Mouse (Mus musculus) heart, postnatal 25 days (tissue): Measurements from ENCODE around the gene Trafd1. TPM values are rescaled to one million over a fixed set of nuclear protein-coding genes. Genes with fewer than 3 reads are reported as not detected.
A peak's percentile ranks its signal among the peaks of the same experiment; 100 is the strongest.
"Not testable (repeated sequence)": the region's sequence is repeated elsewhere in the genome, so short reads cannot be mapped to it uniquely, and the experiment has no call there.

Experiments used
- DNase-seq: peaks from one replicate; pipeline ENCODE4 v3.0.0; 2022; ENCODE audit warnings: low spot score
- intact Hi-C: fragments of 180-260 bp; cut with DNase I; formaldehyde crosslinking; loops from one replicate; pipeline ENCODE4 v1.15.1; 2025
- total RNA-seq, 2 experiments: library from RNA; stranded (reverse); gene quantifications; 2 replicates each; pipeline ENCODE4 v1.2.3; 2021

Gene Trafd1
- total RNA-seq, 2 experiments from 2014 or later = 48.1 to 51.3 TPM

DNA sequence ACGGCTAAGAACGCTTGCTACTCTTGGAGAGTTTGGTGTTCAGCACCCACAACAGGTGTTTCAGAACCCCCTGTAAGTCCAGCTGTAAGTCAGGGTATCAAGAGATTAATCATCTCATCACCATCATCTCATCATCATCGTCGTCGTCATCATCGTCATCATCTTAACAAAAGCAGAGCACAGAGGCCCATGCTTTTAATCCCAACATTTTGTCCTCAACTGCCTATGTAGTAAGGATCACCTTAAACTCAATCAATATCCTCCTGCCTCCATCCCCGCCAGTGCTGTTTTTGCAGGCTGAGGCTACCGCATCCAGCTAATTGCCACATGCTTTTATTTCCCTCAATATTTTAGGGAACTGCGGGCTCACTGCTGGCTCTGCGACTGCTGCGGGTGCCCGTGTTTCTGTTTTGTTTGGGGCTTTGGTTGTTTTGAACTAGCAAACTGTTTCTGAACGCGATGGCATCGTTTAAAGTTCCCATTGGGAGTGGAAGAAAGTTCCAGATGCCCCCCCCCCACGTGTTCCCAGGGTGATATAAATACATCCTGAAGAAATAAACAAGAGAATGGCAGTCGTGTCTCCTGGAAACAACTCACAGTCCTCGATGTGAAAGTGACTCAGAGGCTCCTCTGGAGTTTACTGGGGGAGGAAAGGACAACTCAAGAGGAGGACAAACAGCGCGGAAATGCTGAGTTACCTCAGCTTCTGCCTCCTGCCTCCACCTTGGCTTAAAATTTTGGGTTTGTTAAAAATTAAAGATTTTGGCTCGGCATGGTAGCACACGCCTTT is 883 bp upstream of the Trafd1 start:
- intact Hi-C loops = no loop called here
- no peak for DNase-seq

DNA sequence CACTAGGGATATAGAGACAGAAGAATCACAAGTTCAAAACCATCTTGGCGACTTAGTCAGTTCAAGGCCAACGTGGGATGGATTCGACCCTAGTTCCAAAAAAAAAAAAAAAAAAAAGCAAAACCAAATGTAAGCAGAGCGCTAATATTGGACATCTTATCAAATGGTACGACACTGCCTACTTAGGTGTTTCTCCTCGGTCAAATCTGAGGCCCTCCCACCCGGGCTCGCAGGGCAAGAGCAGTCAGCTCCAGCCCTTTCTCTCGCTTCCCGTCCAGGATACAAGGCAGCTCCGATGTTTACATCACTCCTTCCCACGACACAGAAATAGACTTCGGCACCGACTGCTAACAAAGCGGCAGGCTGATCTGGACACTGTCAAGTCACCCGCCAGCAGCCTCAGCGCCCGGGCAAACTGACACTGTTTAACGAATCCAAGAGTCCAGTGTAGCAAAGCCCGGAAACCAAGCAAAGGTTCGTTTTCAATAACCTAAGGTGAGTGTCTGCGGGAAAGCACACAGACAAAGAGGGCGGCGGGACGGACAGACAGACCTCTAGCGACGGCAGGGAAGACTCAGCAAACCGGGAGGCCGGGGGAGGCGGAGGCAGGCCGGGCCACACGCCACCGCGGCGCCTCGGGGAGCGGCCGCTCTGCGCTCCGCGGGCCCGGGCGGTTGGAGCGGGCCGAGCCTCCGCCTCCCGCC is 523 bp downstream of the Trafd1 start:
- DNase-seq = peak; percentile 35
- intact Hi-C loops = no loop called here

DNA sequence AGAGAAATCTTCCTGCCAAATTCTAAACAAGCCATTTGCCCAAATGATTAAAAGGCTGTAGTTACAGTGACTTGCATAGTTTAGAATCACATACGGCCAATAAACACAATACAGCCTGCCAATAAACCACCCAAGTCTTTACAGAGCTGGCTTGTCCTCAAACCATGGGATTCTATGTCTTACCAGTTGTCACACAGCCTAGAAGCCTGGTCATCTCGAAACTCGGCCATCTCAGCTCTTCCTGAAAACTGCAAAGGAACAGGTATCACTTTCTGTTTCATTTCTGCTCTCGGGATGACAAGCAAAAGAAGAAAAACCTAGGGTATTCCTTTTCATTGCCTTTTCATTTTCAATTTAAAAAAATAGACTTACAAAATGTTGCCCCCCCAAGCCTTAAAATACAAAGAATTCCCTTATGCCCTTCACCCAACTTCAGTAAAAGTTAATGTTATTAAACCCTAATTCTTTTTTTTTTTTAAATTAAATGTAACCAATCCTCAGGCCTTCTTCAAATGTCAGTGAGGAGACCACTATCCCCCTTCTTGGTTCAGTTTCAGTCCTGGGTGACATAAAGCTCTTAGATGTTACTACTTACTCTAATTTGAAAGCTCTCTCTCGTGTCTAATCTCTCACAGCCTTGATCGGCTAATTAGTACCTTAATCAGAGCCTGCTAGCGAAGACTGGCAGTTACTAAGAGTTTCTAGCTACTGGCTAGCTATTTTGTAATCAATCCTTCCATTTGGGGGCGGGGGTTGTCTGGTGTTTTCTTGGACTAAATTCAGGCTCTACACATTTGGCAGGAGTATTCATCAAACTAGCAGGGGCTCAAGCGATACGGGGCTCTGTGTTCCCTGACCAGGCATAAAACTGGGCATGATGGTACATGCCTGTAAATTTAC is 1.3 kb downstream of the Trafd1 start:
- DNase-seq = no peak
- intact Hi-C loops = no loop called here

DNA sequence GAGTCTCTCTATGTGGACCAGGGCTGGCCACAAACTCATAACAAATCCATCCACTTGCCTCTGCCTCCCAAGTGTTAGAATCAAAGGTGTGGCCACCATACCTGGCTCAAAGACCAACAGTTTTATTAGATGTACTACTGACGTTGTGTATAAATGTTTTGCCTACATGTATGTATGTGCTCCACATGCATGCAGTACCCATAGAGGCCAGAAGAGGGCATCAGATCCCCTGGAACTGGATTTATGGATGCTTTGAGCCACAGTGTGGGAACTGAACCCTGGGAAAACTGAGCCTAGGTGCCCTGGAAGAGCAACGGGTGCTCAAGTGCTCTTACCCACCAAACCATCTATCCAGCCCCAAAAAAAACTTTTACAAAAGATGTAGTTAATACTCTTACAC is 4.7 kb downstream of the Trafd1 start:
- intact Hi-C loops = no loop called here
- no peak for DNase-seq

DNA sequence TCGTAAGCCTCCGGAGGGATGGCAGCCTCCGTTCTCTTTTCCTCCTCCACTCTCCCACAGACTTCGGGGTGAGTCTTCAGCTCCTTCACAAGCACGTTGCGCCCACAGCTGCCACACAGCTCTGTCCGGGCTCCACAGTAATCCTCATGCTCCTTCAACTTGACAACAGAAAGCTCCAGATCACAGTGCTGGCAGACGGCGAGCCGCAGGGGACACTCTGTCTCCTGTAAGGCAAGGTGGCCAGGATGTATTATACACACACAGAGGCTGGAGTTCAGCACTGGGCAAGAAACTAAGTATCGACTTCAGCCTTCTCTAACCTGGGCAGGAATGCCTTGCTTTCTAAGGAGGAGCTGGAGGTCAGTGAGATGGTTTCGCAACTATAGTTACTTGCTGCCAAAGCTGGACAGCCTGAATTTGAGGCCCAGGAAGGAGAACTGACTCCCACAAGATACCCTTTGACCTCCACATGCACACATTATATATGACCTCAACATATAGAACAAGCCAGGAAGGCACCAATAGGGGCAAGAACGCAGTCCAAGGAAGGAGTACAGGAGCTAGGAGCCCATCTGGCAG is 6.7 kb downstream of the Trafd1 start:
- no peak for DNase-seq
- intact Hi-C loops = loop anchor here (5.0 kb wide), 1 partner anchor 161 kb away; no protein-coding TSS in a partner anchor

DNA sequence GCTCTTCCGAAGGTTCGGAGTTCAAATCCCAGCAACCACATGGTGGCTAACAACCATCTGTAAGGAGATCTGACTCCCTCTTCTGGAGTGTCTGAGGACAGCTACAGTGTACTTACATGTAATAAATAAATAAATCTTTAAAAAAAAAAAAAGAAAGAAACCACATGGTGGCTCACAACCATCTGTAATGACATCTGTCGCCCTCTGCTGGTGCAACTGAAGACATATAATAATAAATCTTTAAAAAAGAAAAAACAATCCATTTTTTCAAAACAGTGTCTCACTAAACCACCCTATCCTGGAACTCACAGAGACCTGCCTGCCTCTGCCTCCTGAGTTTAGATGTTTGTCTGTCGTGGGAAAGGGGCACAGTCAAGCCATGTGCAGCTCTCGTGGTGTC is 8.5 kb downstream of the Trafd1 start:
- intact Hi-C loops = loop anchor here (5.0 kb wide), 1 partner anchor 160 kb away; no protein-coding TSS in a partner anchor
- not testable (repeated sequence) for DNase-seq

DNA sequence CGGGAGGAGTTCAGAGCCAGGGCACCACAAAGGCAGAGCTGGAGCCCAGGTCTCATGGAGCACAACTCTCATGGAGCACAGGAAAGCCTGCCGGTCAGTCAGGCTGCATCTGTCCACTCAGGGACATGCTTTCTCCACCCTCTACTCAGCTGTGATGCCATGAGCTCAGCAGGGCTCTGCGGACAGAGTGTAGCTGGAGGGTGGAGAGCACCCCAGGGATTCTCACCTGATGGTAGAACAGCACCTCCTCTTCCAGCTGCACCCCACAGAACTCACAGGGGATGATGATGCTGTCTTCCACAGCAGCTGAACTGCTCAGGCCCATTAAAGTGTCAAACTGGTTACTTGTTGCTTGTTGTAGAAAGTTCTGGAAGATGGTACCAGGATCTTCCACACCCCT is 10.6 kb downstream of the Trafd1 start:
- no peak for DNase-seq
- intact Hi-C loops = loop anchor here (5.0 kb wide), 1 partner anchor 157 kb away; no protein-coding TSS in a partner anchor

DNA sequence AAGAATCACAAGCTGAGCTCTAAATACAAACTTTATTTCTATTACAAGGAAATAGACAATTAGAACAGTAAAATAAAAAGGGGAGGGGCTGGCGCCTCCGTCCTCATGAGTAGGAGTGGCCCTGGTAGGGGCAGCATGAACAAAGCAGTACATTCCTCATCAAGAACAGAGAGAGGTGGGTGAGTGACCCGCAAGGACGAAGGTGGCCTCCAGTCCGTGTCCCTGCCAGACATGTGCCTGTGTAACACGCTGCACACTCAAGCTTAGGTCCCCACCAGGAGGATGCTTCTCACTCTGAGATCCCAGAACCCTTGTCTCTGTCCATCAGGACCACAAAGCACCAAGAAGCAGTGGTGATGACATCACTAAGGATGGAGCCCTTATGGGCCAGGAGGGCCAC is 13.7 kb downstream of the Trafd1 start:
- intact Hi-C loops = no loop called here

DNA sequence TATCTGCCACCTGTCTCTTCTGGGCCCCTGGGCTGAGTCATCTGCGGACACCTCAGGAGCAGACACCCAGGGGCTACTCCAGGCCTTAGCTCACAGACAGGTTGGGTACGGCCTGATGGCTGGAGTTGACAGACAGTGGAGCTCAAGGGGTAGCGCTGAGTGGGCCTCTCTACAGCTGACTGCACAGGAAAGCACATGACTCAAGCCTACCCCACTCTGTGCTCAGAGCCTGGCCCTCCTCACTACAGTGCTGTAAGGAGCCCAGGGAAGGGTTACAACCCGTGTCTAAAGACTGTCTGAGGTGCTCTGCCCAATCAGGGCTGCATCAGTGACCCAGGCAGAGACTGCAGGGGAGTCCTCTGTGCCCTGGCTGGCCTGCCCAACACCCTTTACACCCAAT is 18.2 kb downstream of the Trafd1 start:
- intact Hi-C loops = no loop called here
- no peak for DNase-seq

More for the DNA sequence above, 13.7 kb downstream of the Trafd1 start:
- DNase-seq = no peak

DNA sequence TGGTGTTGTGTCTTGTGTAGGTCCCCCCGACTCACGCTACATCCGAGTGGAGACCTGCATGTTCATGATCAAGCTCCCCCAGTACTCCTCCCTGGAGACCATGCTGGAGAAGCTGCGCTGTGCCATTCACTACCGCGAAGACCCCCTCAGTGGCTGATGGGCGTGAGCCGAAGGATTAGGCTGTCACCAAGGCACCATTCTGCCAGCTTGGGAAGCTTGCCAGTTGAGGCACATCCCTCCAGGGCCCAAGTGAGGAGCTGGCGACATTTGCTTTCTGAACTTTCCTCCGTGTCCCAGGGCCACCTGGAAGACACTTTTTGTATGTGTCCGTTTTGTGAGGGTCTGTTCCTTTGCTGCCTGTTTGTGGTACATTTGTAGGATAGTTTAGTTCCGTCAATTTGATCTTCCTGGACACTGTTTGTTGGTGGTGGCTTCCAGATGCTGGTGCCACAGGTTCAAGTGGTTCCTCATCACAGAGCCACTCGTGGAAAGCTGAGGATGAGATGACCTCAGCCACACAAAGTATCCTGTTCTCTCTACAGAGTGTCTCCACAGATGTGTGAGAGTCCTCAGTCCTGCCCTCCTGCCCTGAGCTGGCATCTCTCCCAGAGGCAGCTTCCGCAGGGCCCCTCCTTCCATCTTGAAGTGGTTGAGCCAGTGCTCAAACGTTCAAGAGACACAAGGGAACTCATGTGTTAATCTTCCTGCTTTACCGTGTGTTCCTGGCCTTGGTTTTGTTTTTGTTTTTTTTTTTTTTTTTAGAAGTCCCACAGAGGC is 18.8 kb downstream of the Trafd1 start:
- intact Hi-C loops = no loop called here

DNA sequence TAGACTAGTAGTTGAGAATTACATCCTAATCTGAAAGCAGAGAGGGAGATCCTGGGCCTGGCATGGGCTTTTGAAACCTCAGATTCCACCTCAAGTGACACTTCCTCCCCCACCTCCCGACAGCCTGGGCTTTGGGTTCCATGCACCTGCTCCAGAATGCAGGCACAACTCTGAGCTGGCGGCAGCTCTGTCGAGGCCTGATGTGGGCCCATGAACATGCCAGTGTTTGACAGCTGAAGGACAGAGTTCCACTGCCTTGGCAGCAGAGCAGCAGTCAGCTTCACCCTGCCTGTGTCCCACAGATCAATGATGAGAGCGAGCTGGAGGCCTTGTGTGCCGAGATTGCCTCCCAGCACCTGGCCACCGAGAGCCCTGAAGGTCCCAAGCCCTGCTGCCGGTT is 22.0 kb downstream of the Trafd1 start:
- DNase-seq = no peak
- intact Hi-C loops = no loop called here

More for the DNA sequence above, 18.8 kb downstream of the Trafd1 start:
- DNase-seq = no peak

DNA sequence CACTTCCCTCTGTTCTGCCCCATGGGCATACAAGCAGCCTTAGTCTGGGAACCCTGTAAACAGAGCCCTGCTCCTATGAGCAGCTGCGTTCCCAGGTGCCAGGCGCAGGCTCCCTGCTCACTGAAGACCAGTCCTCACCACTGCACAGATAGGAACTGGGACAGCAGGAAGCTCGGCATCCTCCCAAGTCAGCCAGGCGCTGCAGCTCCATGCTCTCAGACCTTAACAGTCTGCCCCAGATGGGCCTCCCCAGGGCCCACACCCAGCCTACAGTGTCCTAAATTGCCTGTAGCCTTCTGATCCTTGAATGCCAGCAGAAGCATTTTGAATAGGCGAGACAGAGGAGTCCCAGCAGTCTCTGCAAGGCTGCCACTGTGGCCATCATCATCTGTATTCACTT is 23.7 kb downstream of the Trafd1 start:
- intact Hi-C loops = no loop called here
- no peak for DNase-seq

DNA sequence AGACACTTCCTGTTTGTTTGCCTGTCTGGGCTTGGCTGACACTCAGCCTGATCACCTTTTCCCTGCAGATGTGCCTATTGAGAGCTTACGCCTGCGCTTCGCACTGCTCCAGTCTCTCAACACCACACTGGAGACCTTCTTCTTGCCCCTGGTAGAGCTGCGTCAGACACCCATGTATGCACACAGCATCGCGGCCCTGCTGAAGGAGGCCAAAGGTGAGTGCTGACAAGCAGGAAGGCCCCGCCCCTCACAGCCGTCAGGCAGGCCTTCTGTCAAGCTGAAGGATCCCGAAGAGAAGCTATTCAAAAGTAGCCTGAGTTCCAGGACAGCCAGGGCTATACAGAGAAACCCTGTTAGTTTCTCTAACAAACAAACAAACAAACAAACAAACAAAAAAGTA is 26.2 kb downstream of the Trafd1 start:
- DNase-seq = no peak
- intact Hi-C loops = no loop called here

DNA sequence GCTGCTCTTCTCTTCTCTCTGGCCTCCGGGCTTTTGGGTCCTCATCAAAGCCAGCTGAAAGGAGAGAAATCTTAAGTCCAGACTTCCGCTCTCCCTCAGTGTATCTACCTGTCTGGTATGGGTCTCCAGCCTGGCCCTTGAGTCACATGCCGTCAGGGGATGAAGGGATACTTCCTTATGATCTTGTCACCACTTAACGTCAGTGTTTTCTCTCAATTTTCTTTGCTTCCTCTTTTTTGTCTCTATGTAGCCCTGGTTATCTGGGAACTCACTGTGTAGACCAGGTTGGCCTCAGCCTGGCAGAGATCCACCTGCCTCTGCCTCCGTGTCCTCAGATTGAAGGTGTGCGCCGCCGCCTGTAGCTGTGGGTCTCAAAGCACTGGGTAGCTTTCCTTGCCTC is 41.4 kb downstream of the Trafd1 start:
- intact Hi-C loops = no loop called here
- DNase-seq = no peak

DNA sequence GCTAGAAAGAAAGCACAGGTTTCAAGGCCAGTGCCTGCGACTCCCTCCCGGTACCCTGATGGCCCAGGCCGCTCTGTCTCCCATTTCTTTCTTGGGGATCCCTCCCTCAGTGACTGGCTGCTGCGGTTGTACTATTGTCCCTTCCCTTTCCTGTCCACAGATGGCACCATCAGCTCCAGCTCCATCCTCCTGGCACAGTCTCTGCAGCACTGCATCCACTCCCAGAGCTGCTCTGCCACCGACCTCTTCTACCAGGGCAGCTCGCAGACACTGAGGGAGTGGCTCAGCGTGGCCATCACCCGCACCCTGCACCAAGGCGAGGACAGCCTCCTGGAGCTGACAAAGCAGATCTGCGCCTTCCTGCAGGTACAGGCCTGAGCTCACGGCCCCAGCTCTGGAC is 42.9 kb downstream of the Trafd1 start:
- DNase-seq = no peak
- intact Hi-C loops = no loop called here

DNA sequence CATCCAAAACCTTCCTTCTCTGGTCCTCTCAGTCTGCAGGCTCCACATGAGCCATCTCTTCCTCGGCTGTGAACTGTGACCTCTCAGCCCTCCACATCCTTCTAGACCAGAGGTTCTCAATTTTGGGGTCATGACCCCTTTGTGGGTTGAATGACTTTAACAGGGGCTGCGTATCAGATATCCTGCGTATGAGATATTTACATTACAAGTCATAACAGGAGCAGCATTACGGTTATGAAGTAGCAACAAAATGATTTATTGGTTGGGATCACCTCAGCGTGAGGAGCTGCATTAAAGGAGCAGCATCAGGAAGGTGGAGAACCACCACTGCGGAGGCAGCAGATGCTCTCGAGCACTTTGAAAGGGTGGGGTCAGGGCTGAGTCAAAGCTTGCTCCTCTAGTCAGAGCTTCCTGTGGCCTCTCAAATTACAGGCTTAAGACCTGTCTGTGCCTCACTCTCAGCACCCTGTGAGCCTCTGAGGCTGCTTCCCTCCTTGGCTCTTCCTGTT is 44.4 kb downstream of the Trafd1 start:
- no peak for DNase-seq
- intact Hi-C loops = no loop called here

DNA sequence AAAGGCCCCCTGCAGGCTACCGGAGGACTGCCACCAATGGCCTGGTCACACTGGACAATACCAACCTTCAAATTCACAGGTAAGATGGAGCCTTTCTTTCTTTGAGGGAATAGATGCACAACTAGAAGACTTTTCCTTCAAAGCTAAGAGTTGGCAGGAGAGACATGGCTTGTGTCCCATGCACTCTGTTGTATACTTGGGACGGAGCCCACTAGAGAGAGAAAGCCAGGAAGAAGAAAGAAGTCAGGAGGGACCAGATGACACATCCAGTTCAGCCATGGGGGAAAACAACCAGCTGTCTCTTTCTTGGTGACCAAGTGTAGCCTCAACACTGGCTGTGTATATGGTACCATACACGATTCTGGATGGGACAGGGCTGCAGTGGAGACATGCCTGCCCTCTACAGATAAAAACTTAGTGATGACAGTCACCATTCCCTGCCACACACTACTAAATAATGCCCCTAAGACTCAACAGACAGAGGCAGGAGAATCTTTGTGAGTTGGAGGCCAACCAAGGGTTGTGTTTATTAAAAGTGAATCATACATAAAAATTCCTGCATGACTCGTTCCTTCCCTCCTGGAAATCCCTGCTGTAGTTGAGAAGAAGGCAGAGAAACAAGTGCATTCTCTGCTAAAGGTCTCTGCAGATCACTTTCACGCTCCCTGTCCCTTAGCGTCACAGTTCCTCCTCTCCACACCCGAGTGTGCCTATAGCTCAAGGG is 45.8 kb downstream of the Trafd1 start:
- intact Hi-C loops = no loop called here
- DNase-seq = no peak

DNA sequence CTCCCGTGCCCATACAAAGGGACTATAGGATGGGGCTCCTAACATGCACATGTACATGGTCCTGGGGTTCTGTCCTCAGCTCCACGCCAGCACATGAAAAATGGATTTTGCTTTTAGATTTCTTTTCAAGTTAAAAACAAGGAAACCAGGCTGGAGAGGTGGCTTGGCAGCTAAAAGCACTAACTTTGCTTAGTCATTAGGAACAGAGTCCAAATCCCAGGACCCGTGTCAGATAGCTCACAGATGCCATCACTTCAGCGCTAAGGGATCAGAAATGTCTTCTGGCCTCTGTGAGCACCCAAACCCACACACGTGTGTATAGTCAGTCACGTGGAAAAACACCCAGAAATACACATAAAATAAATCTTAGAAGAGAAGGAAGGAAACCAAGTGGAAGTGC is 48.7 kb downstream of the Trafd1 start:
- no peak for DNase-seq
- intact Hi-C loops = no loop called here
